Mouse (Mus musculus) small intestine, adult 2 months (tissue): Measurements from ENCODE around the gene Rybp.

Experiments
- CTCF ChIP-seq: fragments of 200-500 bp; IDR thresholded peaks from 2 replicates; pipeline ENCODE4 v1.5.1; 2012; ENCODE audit warnings: low read depth, mild to moderate bottlenecking, control low read depth, inconsistent platforms, low read length, moderate library complexity, mixed read lengths; ENCODE audit not compliant: insufficient replicate concordance, insufficient read length; ENCODE audit errors: extremely low read depth
- POLR2A ChIP-seq: fragments of 200-500 bp; IDR thresholded peaks from 2 replicates; pipeline ENCODE4 v1.6.1; 2012; ENCODE audit warnings: low read depth, mild to moderate bottlenecking, control low read depth, inconsistent platforms, low read length, moderate library complexity

DNA sequence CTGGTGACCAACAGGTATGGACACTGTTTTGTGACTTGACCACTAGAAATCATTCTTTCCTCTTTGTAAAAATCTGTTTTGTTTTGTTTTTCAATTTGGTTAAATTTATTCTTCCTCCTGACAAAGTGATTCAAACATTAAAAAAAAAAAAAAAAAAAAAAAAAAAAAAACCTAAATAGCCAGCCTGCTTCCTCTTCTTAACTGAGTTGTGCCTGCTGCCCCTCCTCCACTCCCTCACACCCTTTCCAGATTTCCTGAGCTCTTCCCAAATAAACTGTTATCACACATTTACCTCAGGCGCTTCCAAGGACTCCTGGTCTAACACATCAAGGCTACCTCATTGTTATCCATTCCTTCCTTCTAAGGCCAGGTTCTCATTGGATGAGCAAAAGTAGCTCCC lies 76.8 kb downstream of the Rybp start:
- TF ChIP-seq POLR2A (no peak), CTCF (no peak)
